Mouse (Mus musculus) liver, embryonic 13.5 days (tissue): ENCODE results near the gene Mien1. TPM values are rescaled to one million over a fixed set of nuclear protein-coding genes. Genes with fewer than 3 reads are reported as not detected.

Source experiments
- ATAC-seq: fragments of 200-750 bp; cut with Nextera tagmentation; 2 replicates; pipeline ENCODE4 v1.8.0; 2017; ENCODE audit warnings: low read depth, mild to moderate bottlenecking, moderate number of reproducible peaks, moderate library complexity
- DNase-seq: peaks from one replicate; pipeline ENCODE4 v3.0.0; 2022
- H3K27ac ChIP-seq: fragments of 300-500 bp; sonication (generic); 2 replicates; pipeline ENCODE4 v1.5.1; 2015; ENCODE audit warnings: moderate library complexity, mild to moderate bottlenecking, inconsistent platforms
- H3K27me3 ChIP-seq: fragments of 300-500 bp; sonication (generic); 2 replicates; pipeline ENCODE4 v1.6.1; 2015; ENCODE audit warnings: mild to moderate bottlenecking, inconsistent platforms
- H3K36me3 ChIP-seq: fragments of 300-500 bp; sonication (generic); 2 replicates; pipeline ENCODE4 v1.6.1; 2015; ENCODE audit warnings: mild to moderate bottlenecking, inconsistent platforms
- H3K4me1 ChIP-seq: fragments of 300-500 bp; sonication (generic); replicated peaks from 2 replicates; pipeline ENCODE4 v1.6.1; 2015; ENCODE audit warnings: inconsistent platforms
- H3K4me2 ChIP-seq: fragments of 300-500 bp; sonication (generic); 2 replicates; pipeline ENCODE4 v1.6.1; 2015; ENCODE audit warnings: inconsistent platforms, mild to moderate bottlenecking, moderate library complexity
- H3K4me3 ChIP-seq: fragments of 300-500 bp; sonication (generic); replicated peaks from 2 replicates; pipeline ENCODE4 v1.5.1; 2015; ENCODE audit warnings: mild to moderate bottlenecking, inconsistent platforms
- H3K9ac ChIP-seq: fragments of 300-500 bp; sonication (generic); 2 replicates; pipeline ENCODE4 v1.6.1; 2015; ENCODE audit warnings: mild to moderate bottlenecking, inconsistent platforms
- H3K9me3 ChIP-seq: fragments of 300-500 bp; sonication (generic); replicated peaks from 2 replicates; pipeline ENCODE4 v1.6.1; 2016; ENCODE audit warnings: inconsistent platforms
- WGBS: fragments of 180-500 bp; shearing (Covaris S2); methylation state at CpG from one replicate; pipeline ENCODE4 v1.1.7; 2015; ENCODE audit not compliant: insufficient replicate concordance; 5-methylcytosine and 5-hydroxymethylcytosine counted together
- polyA plus RNA-seq: library from polyadenylated mRNA; unstranded; fragments of >200 nt; fragmentation: Nextera tagmentation; extraction: Ambion mirVana; gene quantifications from 2 replicates; pipeline ENCODE4 v1.2.1, GENCODE M21; 2015

The Mien1 gene
- polyA plus RNA-seq, 1 experiment from 2014 or later = 66.8 TPM

GRCm38 (mm10) chr11:98458121-98458990 lies 19.6 kb upstream of the Mien1 start:
- WGBS = 3% methylated on average over 30 of the region's 30 CpGs
- DNase-seq = no peak

GRCm38 (mm10) chr11:98457367-98458120 lies 18.8 kb upstream of the Mien1 start:
- peak; percentile 68 for DNase-seq

More at GRCm38 (mm10) chr11:98458121-98458990, 19.6 kb upstream of the Mien1 start:
- peak; percentile 3; the same call in 1 of the 2 replicates for ATAC-seq
- H3K4me3 ChIP-seq = peak overlapping the region; percentile 66
- H3K27me3 ChIP-seq = peaks cover 67% of the 10 kb centered on the region
- peak overlapping the region; percentile 83 for H3K4me2 ChIP-seq
- peaks cover 11% of the 10 kb centered on the region for H3K4me1 ChIP-seq
- H3K27ac ChIP-seq = no peak overlapping the region
- H3K9ac ChIP-seq = peak overlapping the region; percentile 65
- peaks cover 21% of the 10 kb centered on the region for H3K36me3 ChIP-seq
- no peaks in the 10 kb centered on the region for H3K9me3 ChIP-seq

GRCm38 (mm10) chr11:98456945-98457344 lies 18.2 kb upstream of the Mien1 start:
- H3K9ac ChIP-seq = peak overlapping the region; percentile 65
- 27% methylated on average over 9 of the region's 9 CpGs for WGBS

More at GRCm38 (mm10) chr11:98457367-98458120, 18.8 kb upstream of the Mien1 start:
- peak overlapping the region; percentile 65 for H3K9ac ChIP-seq
- peak; percentile 72 for ATAC-seq
- peaks cover 11% of the 10 kb centered on the region for H3K4me1 ChIP-seq
- H3K4me3 ChIP-seq = peak overlapping the region; percentile 66
- H3K36me3 ChIP-seq = peaks cover 28% of the 10 kb centered on the region
- H3K27ac ChIP-seq = no peak overlapping the region
- H3K9me3 ChIP-seq = no peaks in the 10 kb centered on the region
- H3K4me2 ChIP-seq = peak overlapping the region; percentile 83
- under 1% methylated on average over 46 of the region's 64 CpGs for WGBS
- H3K27me3 ChIP-seq = peaks cover 71% of the 10 kb centered on the region

GRCm38 (mm10) chr11:98456545-98456944 lies 17.8 kb upstream of the Mien1 start:
- Histone ChIP-seq H3K27me3 (peaks cover 69% of the 10 kb centered on the region), H3K27ac (no peak overlapping the region), H3K36me3 (peaks cover 34% of the 10 kb centered on the region), H3K9me3 (no peaks in the 10 kb centered on the region), H3K9ac (no peak overlapping the region), H3K4me1 (peaks cover 11% of the 10 kb centered on the region), H3K4me3 (no peak overlapping the region), H3K4me2 (peak overlapping the region; percentile 83; the same call in 1 of the 2 replicates)
- no peak for ATAC-seq
- no peak for DNase-seq
- WGBS = 58% methylated on average over 5 of the region's 5 CpGs

More at GRCm38 (mm10) chr11:98456945-98457344, 18.2 kb upstream of the Mien1 start:
- ATAC-seq (peak; percentile 22; the same call in 1 of the 2 replicates), DNase-seq (no peak)
- H3K9me3 ChIP-seq = no peaks in the 10 kb centered on the region
- H3K4me3 ChIP-seq = peak overlapping the region; percentile 66
- H3K4me2 ChIP-seq = peak overlapping the region; percentile 83
- H3K36me3 ChIP-seq = peaks cover 32% of the 10 kb centered on the region
- H3K27ac ChIP-seq = no peak overlapping the region
- peaks cover 11% of the 10 kb centered on the region for H3K4me1 ChIP-seq
- H3K27me3 ChIP-seq = peaks cover 71% of the 10 kb centered on the region

- Histone ChIP-seq H3K4me3 (no peak overlapping the region), H3K9ac (no peak overlapping the region), H3K4me2 (no peak overlapping the region), H3K27ac (no peak overlapping the region), H3K27me3 (peaks cover 68% of the 10 kb centered on the region), H3K9me3 (no peaks in the 10 kb centered on the region), H3K4me1 (peaks cover 11% of the 10 kb centered on the region), H3K36me3 (peaks cover 34% of the 10 kb centered on the region)
- WGBS = 68% methylated on average over 4 of the region's 4 CpGs
- no peak for ATAC-seq
- DNase-seq = no peak
Observed at GRCm38 (mm10) chr11:98455484-98455883, 16.7 kb upstream of the Mien1 start.

- H3K4me1 ChIP-seq = peaks cover 7% of the 10 kb centered on the region; the same call in 1 of the 2 replicates
- H3K4me2 ChIP-seq = peak overlapping the region; percentile 53
- peaks cover 73% of the 10 kb centered on the region for H3K27me3 ChIP-seq
- no peak for DNase-seq
- no peak overlapping the region for H3K9ac ChIP-seq
- no peaks in the 10 kb centered on the region for H3K9me3 ChIP-seq
- WGBS = 62% methylated on average over 20 of the region's 20 CpGs
- H3K4me3 ChIP-seq = 0 out of 2 replicates have a peak overlapping the region, but pooled peaks have one; percentile 45
- H3K36me3 ChIP-seq = peaks cover 27% of the 10 kb centered on the region
- H3K27ac ChIP-seq = no peak overlapping the region
- ATAC-seq = no peak
Observed at GRCm38 (mm10) chr11:98449921-98450771, 11.4 kb upstream of the Mien1 start.

- no peak overlapping the region for H3K27ac ChIP-seq
- H3K4me3 ChIP-seq = peak overlapping the region; percentile 45
- no peak overlapping the region for H3K9ac ChIP-seq
- ATAC-seq = no peak
- 51% methylated on average over 3 of the region's 3 CpGs for WGBS
- H3K27me3 ChIP-seq = peaks cover 75% of the 10 kb centered on the region
- H3K9me3 ChIP-seq = no peaks in the 10 kb centered on the region
- H3K4me1 ChIP-seq = peaks cover 7% of the 10 kb centered on the region; the same call in 1 of the 2 replicates
- peak overlapping the region; percentile 53 for H3K4me2 ChIP-seq
- no peak for DNase-seq
- peaks cover 20% of the 10 kb centered on the region for H3K36me3 ChIP-seq
Observed at GRCm38 (mm10) chr11:98449419-98449818, 10.6 kb upstream of the Mien1 start.

GRCm38 (mm10) chr11:98448191-98448790 lies 9.5 kb upstream of the Mien1 start:
- Histone ChIP-seq H3K4me1 (peaks cover 7% of the 10 kb centered on the region; the same call in 1 of the 2 replicates), H3K9me3 (no peaks in the 10 kb centered on the region), H3K27ac (peak overlapping the region; percentile 81), H3K9ac (no peak overlapping the region; the same call in 1 of the 2 replicates), H3K27me3 (peaks cover 73% of the 10 kb centered on the region), H3K4me2 (peak overlapping the region; percentile 53), H3K36me3 (peaks cover 14% of the 10 kb centered on the region), H3K4me3 (peak overlapping the region; percentile 51)
- ATAC-seq (peak; percentile 31; the same call in 1 of the 2 replicates), DNase-seq (no peak)
- WGBS = 38% methylated on average over 12 of the region's 13 CpGs

- DNase-seq (no peak), ATAC-seq (no peak)
- H3K27me3 ChIP-seq = peaks cover 68% of the 10 kb centered on the region
- 16% methylated on average over 7 of the region's 7 CpGs for WGBS
- peak overlapping the region; percentile 51 for H3K4me3 ChIP-seq
- H3K9me3 ChIP-seq = no peaks in the 10 kb centered on the region
- peaks cover 6% of the 10 kb centered on the region; the same call in 1 of the 2 replicates for H3K36me3 ChIP-seq
- peak overlapping the region; percentile 81 for H3K27ac ChIP-seq
- peaks cover 7% of the 10 kb centered on the region; the same call in 1 of the 2 replicates for H3K4me1 ChIP-seq
- peak overlapping the region; percentile 17; the same call in 1 of the 2 replicates for H3K4me2 ChIP-seq
- H3K9ac ChIP-seq = peak overlapping the region; percentile 60
Observed at GRCm38 (mm10) chr11:98447475-98447834, 8.7 kb upstream of the Mien1 start.
